Mouse (Mus musculus) neural tube, embryonic 11.5 days (tissue): ENCODE measurements at regions not wholly inside any gene's neighbourhood (a gene's known extent, or its start where the extent isn't known, plus 50 kb on each side); places are given as distances from the start of the nearest gene placed in this dataset.

ENCODE experiments used
- ATAC-seq: fragments of 200-750 bp; cut with Nextera tagmentation; 2 replicates; pipeline ENCODE4 v1.8.0; 2017; ENCODE audit warnings: moderate number of reproducible peaks, mild to moderate bottlenecking, moderate TSS enrichment, moderate library complexity; ENCODE audit not compliant: insufficient read depth, low FRiP score, low TSS enrichment
- DNase-seq: peaks from one replicate; pipeline ENCODE4 v3.0.0-alpha.2; 2015; ENCODE audit warnings: low spot score
- H3K27ac ChIP-seq: fragments of 300-500 bp; sonication (generic); 2 replicates; pipeline ENCODE4 v1.5.1; 2014; ENCODE audit warnings: low read depth, mild to moderate bottlenecking, low read length
- H3K27me3 ChIP-seq: fragments of 300-500 bp; sonication (generic); 2 replicates; pipeline ENCODE4 v1.6.1; 2014; ENCODE audit warnings: mild to moderate bottlenecking, low read length, mixed read lengths; ENCODE audit not compliant: control insufficient read depth, insufficient read depth
- H3K36me3 ChIP-seq: fragments of 300-500 bp; sonication (generic); 2 replicates; pipeline ENCODE4 v1.6.1; 2014; ENCODE audit warnings: mild to moderate bottlenecking, low read length, moderate library complexity, mixed read lengths; ENCODE audit not compliant: control insufficient read depth, insufficient read depth
- H3K4me1 ChIP-seq: fragments of 300-500 bp; sonication (generic); 2 replicates; pipeline ENCODE4 v1.6.1; 2014; ENCODE audit warnings: low read length, mixed read lengths; ENCODE audit not compliant: control insufficient read depth, insufficient read depth
- H3K4me2 ChIP-seq: fragments of 300-500 bp; sonication (generic); 2 replicates; pipeline ENCODE4 v1.6.1; 2014; ENCODE audit warnings: low read depth, mild to moderate bottlenecking, moderate library complexity
- H3K4me3 ChIP-seq: fragments of 300-500 bp; sonication (generic); 2 replicates; pipeline ENCODE4 v1.5.1; 2014; ENCODE audit warnings: low read depth, low read length
- H3K9ac ChIP-seq: fragments of 300-500 bp; sonication (generic); 2 replicates; pipeline ENCODE4 v1.6.1; 2014; ENCODE audit warnings: mild to moderate bottlenecking, low read length
- H3K9me3 ChIP-seq: fragments of 300-500 bp; sonication (generic); 2 replicates; pipeline ENCODE4 v1.6.1; 2016; ENCODE audit warnings: low read length; ENCODE audit not compliant: control insufficient read depth
- WGBS: fragments of 180-500 bp; shearing (Covaris S2); extraction: QIAGEN DNeasy Blood & Tissue Kit; methylation state at CpG from one replicate; pipeline ENCODE4 v1.1.7; 2014; 5-methylcytosine and 5-hydroxymethylcytosine counted together

GRCm38 (mm10) chr13:84753751-84754500 is 435.3 kb upstream of the Ccnh start:
- Histone ChIP-seq H3K4me1 (0 out of 2 replicates have a peak, but pooled peaks cover 3% of the 10 kb centered on the region), H3K4me2 (no peak overlapping the region), H3K9ac (no peak overlapping the region), H3K9me3 (no peaks in the 10 kb centered on the region), H3K27ac (no peak overlapping the region), H3K4me3 (no peak overlapping the region), H3K27me3 (no peaks in the 10 kb centered on the region), H3K36me3 (no peaks in the 10 kb centered on the region)
- DNase-seq (no peak), ATAC-seq (no peak)
- 74% methylated on average over 4 of the region's 4 CpGs for WGBS

GRCm38 (mm10) chr13:84754821-84755725 is 434.1 kb upstream of the Ccnh start:
- 85% methylated on average over 8 of the region's 8 CpGs for WGBS
- no peak overlapping the region for H3K9ac ChIP-seq
- no peak overlapping the region for H3K4me3 ChIP-seq
- H3K4me2 ChIP-seq, result no peak overlapping the region
- no peaks in the 10 kb centered on the region for H3K27me3 ChIP-seq
- ATAC-seq (peak; percentile 49; the same call in 1 of the 2 replicates), DNase-seq (no peak)
- H3K9me3 ChIP-seq, result no peaks in the 10 kb centered on the region
- no peaks in the 10 kb centered on the region for H3K36me3 ChIP-seq
- H3K4me1 ChIP-seq, result 0 out of 2 replicates have a peak, but pooled peaks cover 3% of the 10 kb centered on the region
- H3K27ac ChIP-seq, result no peak overlapping the region

GRCm38 (mm10) chr13:84756796-84757335 is 432.3 kb upstream of the Ccnh start:
- Histone ChIP-seq H3K4me1 (0 out of 2 replicates have a peak, but pooled peaks cover 3% of the 10 kb centered on the region), H3K4me2 (no peak overlapping the region), H3K27ac (no peak overlapping the region), H3K4me3 (no peak overlapping the region), H3K9ac (no peak overlapping the region), H3K36me3 (no peaks in the 10 kb centered on the region), H3K27me3 (no peaks in the 10 kb centered on the region), H3K9me3 (no peaks in the 10 kb centered on the region)
- ATAC-seq, result no peak
- WGBS, result 87% methylated on average over 6 of the region's 6 CpGs
- no peak for DNase-seq

- 0 out of 2 replicates have a peak, but pooled peaks cover 3% of the 10 kb centered on the region for H3K4me1 ChIP-seq
- WGBS, result 44% methylated on average over 10 of the region's 10 CpGs
- H3K27me3 ChIP-seq, result no peaks in the 10 kb centered on the region
- no peak overlapping the region for H3K4me3 ChIP-seq
- no peaks in the 10 kb centered on the region for H3K36me3 ChIP-seq
- H3K9ac ChIP-seq, result 0 out of 2 replicates have a peak overlapping the region, but pooled peaks have one; percentile 26
- ATAC-seq (peak; percentile 67), DNase-seq (peak; percentile 12)
- no peaks in the 10 kb centered on the region for H3K9me3 ChIP-seq
- H3K27ac ChIP-seq, result no peak overlapping the region
- no peak overlapping the region; the same call in 1 of the 2 replicates for H3K4me2 ChIP-seq
These were observed 431.2 kb upstream of the Ccnh start for GRCm38 (mm10) chr13:84757896-84758567.

- WGBS, result under 1% methylated on average over 6 of the region's 6 CpGs
- 0 out of 2 replicates have a peak, but pooled peaks cover 3% of the 10 kb centered on the region for H3K4me1 ChIP-seq
- no peaks in the 10 kb centered on the region for H3K27me3 ChIP-seq
- H3K9me3 ChIP-seq, result no peaks in the 10 kb centered on the region
- no peak overlapping the region for H3K9ac ChIP-seq
- H3K27ac ChIP-seq, result no peak overlapping the region
- H3K36me3 ChIP-seq, result no peaks in the 10 kb centered on the region
- no peak overlapping the region for H3K4me3 ChIP-seq
- H3K4me2 ChIP-seq, result no peak overlapping the region; the same call in 1 of the 2 replicates
- peak; percentile 81 for DNase-seq
- peak; percentile 93 for ATAC-seq
These were observed 430.7 kb upstream of the Ccnh start for GRCm38 (mm10) chr13:84758568-84758900.

GRCm38 (mm10) chr13:84759061-84759460 is 430.1 kb upstream of the Ccnh start:
- Histone ChIP-seq H3K27me3 (no peaks in the 10 kb centered on the region), H3K36me3 (no peaks in the 10 kb centered on the region), H3K4me2 (no peak overlapping the region), H3K4me3 (no peak overlapping the region), H3K9me3 (no peaks in the 10 kb centered on the region), H3K27ac (no peak overlapping the region), H3K4me1 (0 out of 2 replicates have a peak, but pooled peaks cover 3% of the 10 kb centered on the region), H3K9ac (no peak overlapping the region)
- no peak for ATAC-seq
- no peak for DNase-seq
- 68% methylated on average over 7 of the region's 7 CpGs for WGBS

- no peak overlapping the region for H3K4me3 ChIP-seq
- no peaks in the 10 kb centered on the region for H3K36me3 ChIP-seq
- H3K27ac ChIP-seq, result no peak overlapping the region
- DNase-seq (no peak), ATAC-seq (no peak)
- WGBS, result 75% methylated on average over 3 of the region's 3 CpGs
- no peak overlapping the region for H3K9ac ChIP-seq
- H3K4me1 ChIP-seq, result 0 out of 2 replicates have a peak, but pooled peaks cover 3% of the 10 kb centered on the region
- no peaks in the 10 kb centered on the region for H3K27me3 ChIP-seq
- no peak overlapping the region for H3K4me2 ChIP-seq
- no peaks in the 10 kb centered on the region for H3K9me3 ChIP-seq
These were observed 428.7 kb upstream of the Ccnh start for GRCm38 (mm10) chr13:84760471-84760870.

GRCm38 (mm10) chr13:84760978-84761377 is 428.2 kb upstream of the Ccnh start:
- WGBS, result 60% methylated on average over 8 of the region's 8 CpGs
- H3K9me3 ChIP-seq, result no peaks in the 10 kb centered on the region
- DNase-seq (no peak), ATAC-seq (no peak)
- no peaks in the 10 kb centered on the region for H3K27me3 ChIP-seq
- no peak overlapping the region for H3K4me2 ChIP-seq
- H3K36me3 ChIP-seq, result no peaks in the 10 kb centered on the region
- no peak overlapping the region for H3K9ac ChIP-seq
- no peak overlapping the region for H3K4me3 ChIP-seq
- H3K27ac ChIP-seq, result no peak overlapping the region
- 0 out of 2 replicates have a peak, but pooled peaks cover 3% of the 10 kb centered on the region for H3K4me1 ChIP-seq
